Mouse (Mus musculus) limb, embryonic 11.5 days (tissue): ENCODE results near the gene Cib1. TPM values are rescaled to one million over a fixed set of nuclear protein-coding genes. Genes with fewer than 3 reads are reported as not detected.

Source experiments
- ATAC-seq: fragments of 200-750 bp; cut with Nextera tagmentation; 2 replicates; pipeline ENCODE4 v1.8.0; 2017; ENCODE audit warnings: low read depth; ENCODE audit not compliant: insufficient number of reproducible peaks, low FRiP score, low TSS enrichment
- DNase-seq: peaks from one replicate; pipeline ENCODE4 v3.0.0-alpha.2; 2015; ENCODE audit warnings: low spot score
- H3K27ac ChIP-seq: fragments of 300-500 bp; sonication (generic); replicated peaks from 2 replicates; pipeline ENCODE4 v1.5.1; 2014; ENCODE audit warnings: low read depth, mild to moderate bottlenecking, low read length
- H3K27me3 ChIP-seq: fragments of 300-500 bp; sonication (generic); 2 replicates; pipeline ENCODE4 v1.6.1; 2014; ENCODE audit warnings: mild to moderate bottlenecking, low read length, mixed read lengths; ENCODE audit not compliant: control insufficient read depth, insufficient read depth
- H3K36me3 ChIP-seq: fragments of 300-500 bp; sonication (generic); 2 replicates; pipeline ENCODE4 v1.6.1; 2014; ENCODE audit warnings: mild to moderate bottlenecking, low read length, moderate library complexity, mixed read lengths; ENCODE audit not compliant: control insufficient read depth, insufficient read depth
- H3K4me1 ChIP-seq: fragments of 300-500 bp; sonication (generic); 2 replicates; pipeline ENCODE4 v1.6.1; 2014; ENCODE audit warnings: low read length, mixed read lengths; ENCODE audit not compliant: control insufficient read depth, insufficient read depth
- H3K4me2 ChIP-seq: fragments of 300-500 bp; sonication (generic); 2 replicates; pipeline ENCODE4 v1.6.1; 2014; ENCODE audit warnings: low read depth, mild to moderate bottlenecking, moderate library complexity; ENCODE audit not compliant: severe bottlenecking
- H3K4me3 ChIP-seq: fragments of 300-500 bp; sonication (generic); 2 replicates; pipeline ENCODE4 v1.5.1; 2014; ENCODE audit warnings: low read depth, low read length
- H3K9ac ChIP-seq: fragments of 300-500 bp; sonication (generic); 2 replicates; pipeline ENCODE4 v1.6.1; 2014; ENCODE audit warnings: mild to moderate bottlenecking, low read length
- H3K9me3 ChIP-seq: fragments of 300-500 bp; sonication (generic); 2 replicates; pipeline ENCODE4 v1.6.1; 2016; ENCODE audit warnings: low read length; ENCODE audit not compliant: control insufficient read depth
- WGBS: fragments of 180-500 bp; shearing (Covaris S2); extraction: QIAGEN DNeasy Blood & Tissue Kit; methylation state at CpG from one replicate; pipeline ENCODE4 v1.1.7; 2014; 5-methylcytosine and 5-hydroxymethylcytosine counted together
- polyA plus RNA-seq: library from polyadenylated mRNA; unstranded; fragments of >200 nt; fragmentation: Nextera tagmentation; extraction: Ambion mirVana; gene quantifications from 2 replicates; pipeline ENCODE4 v1.2.1, GENCODE M21; 2014

Cib1 gene
- polyA plus RNA-seq, 1 experiment from 2014 or later: 55.5 TPM

- no peak overlapping the region; the same call in 1 of the 2 replicates for H3K27ac ChIP-seq
- H3K9ac ChIP-seq: peak overlapping the region; percentile 73
- ATAC-seq (no peak), DNase-seq (peak; percentile 34)
- no peaks in the 10 kb centered on the region for H3K9me3 ChIP-seq
- no peaks in the 10 kb centered on the region for H3K36me3 ChIP-seq
- 25% methylated on average over 4 of the region's 4 CpGs for WGBS
- peak overlapping the region; percentile 62 for H3K4me3 ChIP-seq
- H3K4me2 ChIP-seq: peak overlapping the region; percentile 88
- H3K27me3 ChIP-seq: no peaks in the 10 kb centered on the region
- peaks cover 26% of the 10 kb centered on the region for H3K4me1 ChIP-seq
Measured at GRCm38 (mm10) chr7:80197371-80197770, 35.2 kb downstream of the Cib1 start.

DNA sequence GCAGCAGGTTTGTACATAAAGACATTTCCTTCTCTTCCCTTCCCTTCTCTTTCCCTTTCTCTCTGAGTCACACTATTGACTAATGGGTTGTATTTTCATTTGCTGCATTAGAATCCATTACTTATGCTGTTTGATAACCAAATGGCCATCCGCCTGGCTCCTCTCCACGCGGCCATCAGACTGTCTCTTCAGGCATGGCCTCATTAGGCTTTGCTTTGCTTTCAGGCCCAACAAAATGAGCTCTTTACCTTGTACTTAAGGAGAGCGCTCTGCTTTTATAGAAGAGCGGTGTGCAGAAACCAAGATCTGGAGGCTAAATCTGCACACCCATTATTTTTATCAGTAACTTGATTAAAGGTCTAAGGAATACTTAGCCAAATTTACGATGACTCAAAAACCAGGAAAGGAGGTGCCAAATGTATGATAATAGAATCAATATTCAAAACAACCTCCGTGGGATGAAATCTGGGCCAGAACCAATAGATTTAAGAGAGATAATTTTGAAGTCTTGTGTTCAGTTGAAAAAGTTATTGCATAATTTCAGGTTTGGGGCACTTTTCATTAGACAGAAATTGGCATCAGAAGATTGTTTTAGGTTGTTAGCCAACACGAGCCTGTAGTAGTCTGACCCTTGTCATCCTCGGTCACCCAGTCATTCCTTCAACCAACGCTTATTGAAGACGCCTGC lies 36.9 kb downstream of the Cib1 start:
- Histone ChIP-seq H3K27ac (no peak overlapping the region), H3K9me3 (no peaks in the 10 kb centered on the region), H3K9ac (no peak overlapping the region), H3K36me3 (no peaks in the 10 kb centered on the region), H3K4me3 (no peak overlapping the region), H3K4me2 (no peak overlapping the region), H3K4me1 (peaks cover 34% of the 10 kb centered on the region), H3K27me3 (no peaks in the 10 kb centered on the region)
- no peak for ATAC-seq
- WGBS: 90% methylated on average over 10 of the region's 11 CpGs
- no peak for DNase-seq

- WGBS: 91% methylated on average over 5 of the region's 5 CpGs
- H3K9me3 ChIP-seq: no peaks in the 10 kb centered on the region
- H3K9ac ChIP-seq: no peak overlapping the region
- DNase-seq (no peak), ATAC-seq (no peak)
- peaks cover 31% of the 10 kb centered on the region for H3K4me1 ChIP-seq
- no peak overlapping the region for H3K27ac ChIP-seq
- no peak overlapping the region for H3K4me3 ChIP-seq
- H3K27me3 ChIP-seq: no peaks in the 10 kb centered on the region
- no peak overlapping the region for H3K4me2 ChIP-seq
- no peaks in the 10 kb centered on the region for H3K36me3 ChIP-seq
Measured at GRCm38 (mm10) chr7:80195146-80195545, 37.5 kb downstream of the Cib1 start.

DNA sequence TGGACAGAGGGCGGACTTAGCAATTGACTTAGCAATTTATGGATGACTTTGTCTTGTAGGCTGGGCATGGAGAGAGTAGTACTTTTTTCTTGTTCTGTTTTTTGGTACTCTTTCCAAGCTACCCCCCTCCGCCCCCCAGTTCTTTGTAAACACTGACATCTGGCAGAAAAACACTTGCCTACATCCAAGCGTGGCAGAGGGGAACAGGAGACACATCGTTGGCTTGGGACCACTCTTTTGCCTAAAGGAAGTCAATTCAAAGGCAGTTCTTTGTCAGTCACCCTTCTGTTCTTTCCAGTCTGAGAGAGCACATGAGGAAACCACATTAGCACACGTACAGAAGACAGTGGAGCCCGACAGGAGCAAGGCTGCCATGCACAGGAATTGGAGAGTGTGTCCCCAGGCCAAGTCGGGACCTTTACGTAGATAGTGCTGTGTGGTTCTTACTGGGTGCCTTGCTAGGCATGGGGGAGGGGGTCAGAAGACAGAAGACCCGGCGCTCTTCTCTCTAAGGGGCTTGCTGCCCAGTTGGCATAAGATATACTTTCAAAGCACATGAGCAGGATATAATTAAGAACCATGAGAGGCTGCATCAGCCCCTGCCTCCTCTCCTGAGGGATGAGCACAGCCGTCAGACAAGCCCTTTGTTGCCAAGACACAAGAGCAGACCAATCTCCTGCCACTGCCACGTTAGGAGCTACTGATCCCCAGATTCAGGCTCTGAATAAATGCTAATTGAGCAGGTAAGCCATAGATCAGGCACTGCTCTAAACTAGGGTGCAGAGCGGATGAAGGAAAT lies 38.5 kb downstream of the Cib1 start:
- Histone ChIP-seq H3K36me3 (no peaks in the 10 kb centered on the region), H3K27me3 (no peaks in the 10 kb centered on the region), H3K4me3 (no peak overlapping the region), H3K9me3 (no peaks in the 10 kb centered on the region), H3K4me2 (no peak overlapping the region), H3K4me1 (peaks cover 26% of the 10 kb centered on the region), H3K27ac (no peak overlapping the region), H3K9ac (no peak overlapping the region)
- WGBS: 79% methylated on average over 13 of the region's 13 CpGs
- no peak for ATAC-seq
- DNase-seq: no peak

DNA sequence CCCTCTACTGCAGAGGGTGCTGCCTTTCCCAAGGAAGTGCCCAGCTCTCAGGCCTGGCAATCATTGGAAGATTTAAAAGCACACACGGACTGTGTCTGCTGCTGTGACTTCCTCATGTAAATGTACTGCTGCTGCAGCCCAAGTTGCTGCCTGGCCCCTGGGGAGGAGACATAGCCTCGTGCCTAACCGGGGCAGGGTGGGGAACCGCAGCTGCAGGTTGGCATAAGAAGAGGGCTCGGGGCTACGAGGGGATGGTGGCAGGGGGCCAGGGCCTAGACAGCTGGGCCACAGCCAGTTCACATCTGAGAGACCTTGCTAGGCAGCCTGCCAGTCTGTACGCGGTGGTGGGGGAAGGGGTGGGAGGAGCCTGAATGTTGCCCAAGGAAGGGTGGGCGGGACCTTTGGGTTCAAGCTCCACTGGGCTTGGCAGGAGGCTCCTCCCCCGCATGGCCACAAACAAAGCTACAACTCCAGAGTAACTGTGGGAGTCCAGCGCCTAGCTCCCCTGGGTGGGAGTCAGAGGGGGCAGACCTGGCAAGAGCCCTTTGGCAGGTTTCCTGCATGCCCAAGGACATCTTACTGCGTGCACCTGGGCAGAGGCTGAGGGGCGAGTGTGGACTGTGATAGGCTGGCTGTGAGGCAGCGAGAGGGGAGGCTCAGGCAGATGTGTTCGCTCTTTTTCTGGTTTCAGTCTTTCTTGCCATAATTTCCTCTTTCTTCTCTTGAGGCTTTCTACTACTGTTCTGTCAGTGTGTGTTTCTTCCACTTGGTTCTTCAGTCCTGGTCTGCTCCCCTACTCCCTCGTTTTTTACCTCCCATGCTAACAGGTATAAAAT lies 40.2 kb downstream of the Cib1 start:
- H3K36me3 ChIP-seq: no peaks in the 10 kb centered on the region
- peaks cover 26% of the 10 kb centered on the region for H3K4me1 ChIP-seq
- H3K27ac ChIP-seq: peak overlapping the region; percentile 50; the same call in 1 of the 2 replicates
- H3K4me2 ChIP-seq: peak overlapping the region; percentile 35
- H3K9ac ChIP-seq: peak overlapping the region; percentile 27; the same call in 1 of the 2 replicates
- ATAC-seq (peak; percentile 79), DNase-seq (peak; percentile 85)
- H3K27me3 ChIP-seq: no peaks in the 10 kb centered on the region
- no peak overlapping the region for H3K4me3 ChIP-seq
- H3K9me3 ChIP-seq: no peaks in the 10 kb centered on the region
- 14% methylated on average over 14 of the region's 16 CpGs for WGBS

DNA sequence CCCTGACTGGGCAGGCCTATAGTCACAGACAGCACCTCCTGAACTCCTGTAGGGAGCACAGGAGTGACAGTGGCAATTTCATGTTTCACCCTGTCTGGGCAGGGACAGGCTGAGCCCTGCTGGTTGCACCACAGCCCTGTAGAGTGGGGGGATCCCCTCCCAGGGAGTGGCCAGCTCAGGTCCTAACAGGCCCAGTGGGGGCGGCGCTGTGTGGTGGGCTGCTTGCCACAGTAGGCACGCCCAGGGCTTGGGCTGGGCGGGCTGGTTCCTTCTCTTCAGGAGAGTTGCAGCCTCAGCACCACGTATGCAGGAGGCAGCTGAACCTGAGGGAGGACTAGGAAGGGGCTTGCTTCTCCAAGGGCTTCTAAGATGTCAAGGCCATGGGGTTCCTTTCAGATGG lies 41.2 kb downstream of the Cib1 start:
- peak; percentile 50 for DNase-seq
- no peak overlapping the region for H3K4me3 ChIP-seq
- no peak overlapping the region for H3K27ac ChIP-seq
- ATAC-seq: no peak
- no peaks in the 10 kb centered on the region for H3K9me3 ChIP-seq
- no peaks in the 10 kb centered on the region for H3K36me3 ChIP-seq
- peaks cover 29% of the 10 kb centered on the region for H3K4me1 ChIP-seq
- H3K9ac ChIP-seq: no peak overlapping the region
- H3K4me2 ChIP-seq: no peak overlapping the region
- 51% methylated on average over 5 of the region's 5 CpGs for WGBS
- H3K27me3 ChIP-seq: no peaks in the 10 kb centered on the region

DNA sequence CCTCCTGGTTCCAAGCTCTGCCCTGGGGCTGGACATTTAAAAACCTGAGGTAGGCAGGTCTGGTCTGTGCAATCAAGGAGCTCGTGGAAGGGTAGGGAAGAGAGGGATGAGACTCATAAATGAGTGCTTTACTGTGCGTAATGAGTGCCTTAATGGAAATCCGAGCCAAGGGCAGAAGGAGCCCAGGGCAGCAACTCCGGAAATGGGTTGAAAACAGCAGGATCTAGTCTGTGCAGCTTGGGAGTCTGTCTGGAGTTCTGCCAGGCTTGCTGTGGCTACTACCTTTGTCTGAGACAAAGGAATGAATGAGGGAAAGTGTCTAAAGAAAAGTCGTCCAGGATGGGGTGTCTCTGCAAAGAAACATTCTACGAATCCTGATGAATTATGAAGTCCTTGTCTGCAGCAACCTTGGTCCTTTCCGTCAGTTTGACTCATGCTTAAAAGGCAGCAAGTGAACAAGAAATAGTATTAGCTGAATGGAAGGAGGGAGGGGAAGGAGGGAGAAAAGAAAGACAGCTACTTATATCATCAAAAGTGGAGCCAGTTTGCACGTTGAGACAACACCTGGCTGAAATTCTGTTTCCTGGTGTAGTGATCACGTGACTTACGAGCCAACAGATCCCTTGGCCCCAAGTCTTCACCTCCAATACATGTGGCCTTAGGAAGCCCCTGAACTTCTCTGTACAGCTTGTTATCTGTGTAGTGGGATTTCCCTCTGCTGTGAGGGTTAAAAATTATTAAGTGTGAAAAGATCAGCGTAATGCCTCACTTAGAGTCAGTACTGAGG lies 43.3 kb downstream of the Cib1 start:
- H3K27me3 ChIP-seq: no peaks in the 10 kb centered on the region
- H3K9me3 ChIP-seq: no peaks in the 10 kb centered on the region
- H3K27ac ChIP-seq: no peak overlapping the region

More for the DNA sequence above, 43.3 kb downstream of the Cib1 start:
- no peak for DNase-seq
- 51% methylated on average over 11 of the region's 11 CpGs for WGBS
- Histone ChIP-seq H3K4me2 (no peak overlapping the region), H3K4me1 (peaks cover 29% of the 10 kb centered on the region), H3K36me3 (no peaks in the 10 kb centered on the region), H3K9ac (no peak overlapping the region), H3K4me3 (no peak overlapping the region)
- ATAC-seq: no peak
